Mouse (Mus musculus) right cerebral cortex, postnatal 4 days (tissue): ENCODE measurements at regions not wholly inside any gene's neighbourhood (a gene's known extent, or its start where the extent isn't known, plus 50 kb on each side); places are given as distances from the start of the nearest gene placed in this dataset.

Experiments used
- DNase-seq: peaks from one replicate; pipeline ENCODE4 v3.0.0-alpha.2; 2022

- no peak for DNase-seq
Measured at GRCm38 (mm10) chr11:45679293-45679673, 172.6 kb upstream of the Clint1 start.

DNA sequence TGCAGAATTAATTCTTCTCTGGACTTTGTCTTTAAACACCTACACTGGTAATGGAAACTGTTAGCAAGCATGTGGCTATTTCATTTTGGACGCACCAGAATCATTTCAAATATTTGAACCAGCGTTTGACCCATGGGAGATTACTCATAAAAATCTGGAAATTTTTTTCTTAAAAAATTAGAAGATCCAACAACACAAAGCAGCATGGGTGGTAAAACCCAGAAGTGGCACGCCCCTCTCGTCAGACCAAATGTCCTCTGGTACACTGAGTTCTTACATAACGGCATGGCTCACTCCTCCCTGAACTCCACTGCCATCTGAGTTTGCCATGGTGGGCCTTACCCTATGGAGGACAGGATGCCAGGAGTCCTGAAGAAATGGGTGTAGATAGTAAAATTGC is 166.3 kb upstream of the Clint1 start:
- DNase-seq: no peak

DNA sequence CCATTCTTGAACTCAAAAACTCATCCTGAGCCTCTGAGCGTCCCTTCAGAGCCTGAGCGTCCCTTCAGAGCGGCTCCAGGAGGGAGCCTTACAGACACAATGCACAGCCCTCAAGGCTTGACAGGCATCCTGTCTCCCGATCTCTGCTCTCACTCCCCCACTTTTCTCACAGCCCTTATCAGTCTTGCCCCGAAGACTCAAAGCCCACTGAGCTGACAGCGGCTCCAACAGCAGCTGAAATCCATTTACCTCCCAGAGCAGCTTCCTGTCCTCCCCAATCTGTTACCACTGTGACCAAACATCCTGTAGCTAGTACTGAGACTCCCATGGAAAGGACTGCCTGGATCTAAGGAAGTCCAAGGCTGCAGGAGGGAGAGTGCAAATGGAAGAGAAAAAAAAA is 158.6 kb upstream of the Clint1 start:
- no peak for DNase-seq

GRCm38 (mm10) chr11:45701506-45701905 is 150.3 kb upstream of the Clint1 start:
- no peak for DNase-seq

- DNase-seq: no peak
Measured at GRCm38 (mm10) chr11:45702916-45703315, 148.9 kb upstream of the Clint1 start.

- DNase-seq: no peak
Measured at GRCm38 (mm10) chr11:45704411-45704810, 147.4 kb upstream of the Clint1 start.

DNA sequence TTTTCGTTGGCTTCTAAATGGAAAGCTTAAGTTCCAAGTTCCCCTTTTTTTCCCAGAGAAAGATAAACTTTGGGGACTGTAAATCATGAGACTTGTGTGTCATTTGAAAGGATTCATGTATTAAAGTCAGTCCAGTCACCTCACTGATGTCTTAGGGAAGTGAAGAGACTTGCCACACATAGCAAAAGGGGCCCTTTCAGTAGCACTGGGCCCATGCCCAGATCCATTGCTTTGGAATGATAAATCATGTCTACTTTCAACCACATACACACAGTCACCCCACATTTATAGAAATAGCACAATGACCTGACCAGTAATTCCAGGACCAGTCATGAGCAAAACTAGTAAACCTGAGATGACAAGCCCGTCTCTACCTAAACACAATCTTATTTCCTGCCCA is 133.2 kb upstream of the Clint1 start:
- no peak for DNase-seq

DNA sequence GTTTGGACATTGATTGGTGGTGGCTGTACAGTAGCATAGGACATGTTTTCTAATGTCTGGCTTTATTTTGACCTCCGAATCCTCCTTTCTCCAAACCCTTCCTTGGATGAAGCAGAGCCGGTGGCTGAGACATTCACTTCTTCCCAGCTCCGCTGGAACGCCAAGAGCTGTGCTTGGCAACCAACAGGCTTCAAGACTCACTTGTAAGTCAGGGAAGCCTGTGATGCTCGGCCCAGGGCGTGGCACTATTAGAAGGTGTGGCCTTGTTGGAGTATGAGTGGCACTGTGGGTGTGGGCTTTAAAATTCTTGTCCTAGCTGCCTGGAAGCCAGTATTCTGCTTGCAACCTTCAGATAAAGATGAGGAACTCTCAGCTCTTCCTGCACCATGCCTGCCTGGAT is 132.0 kb upstream of the Clint1 start:
- DNase-seq: no peak

GRCm38 (mm10) chr11:45736561-45736960 is 115.3 kb upstream of the Clint1 start:
- DNase-seq: peak; percentile 11

DNA sequence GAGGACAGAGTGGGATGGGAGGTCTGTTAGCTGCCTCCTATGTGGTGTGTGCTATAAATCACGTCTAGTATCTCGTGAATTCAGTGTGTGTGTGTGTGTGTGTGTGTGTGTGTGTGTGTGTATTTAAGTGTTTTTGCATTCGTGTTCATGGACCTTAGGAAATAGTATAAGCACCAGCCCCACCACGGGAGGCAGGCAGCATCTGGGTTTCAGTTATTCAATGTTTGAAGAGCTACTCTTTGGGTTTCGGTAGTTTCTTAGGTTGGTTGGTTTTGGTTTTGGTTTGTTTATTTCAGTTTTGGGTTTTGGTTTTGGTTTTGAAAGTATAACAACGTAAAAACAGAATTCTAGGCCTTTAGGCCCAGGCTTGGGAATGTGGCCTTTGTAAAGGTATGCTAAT is 113.5 kb upstream of the Clint1 start:
- no peak for DNase-seq

DNA sequence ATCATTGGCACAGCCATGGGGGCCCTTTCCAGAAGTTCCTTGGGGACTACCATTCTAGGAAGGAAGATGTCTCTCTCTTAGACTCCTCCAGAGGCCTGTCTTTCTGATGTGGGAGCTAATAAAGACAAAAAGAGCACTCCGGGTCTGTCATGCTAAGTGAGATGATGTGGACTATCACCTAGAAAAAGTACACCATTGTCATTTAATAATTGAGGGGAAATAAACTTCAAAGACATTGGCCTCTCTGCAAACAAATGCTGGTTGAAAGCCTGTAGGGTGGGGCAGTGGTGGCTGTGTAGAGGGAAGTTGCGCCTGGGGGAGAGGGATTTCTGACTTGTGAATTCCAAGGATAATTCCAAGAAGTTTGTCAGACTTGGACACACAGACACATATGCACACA is 105.9 kb upstream of the Clint1 start:
- DNase-seq: no peak

DNA sequence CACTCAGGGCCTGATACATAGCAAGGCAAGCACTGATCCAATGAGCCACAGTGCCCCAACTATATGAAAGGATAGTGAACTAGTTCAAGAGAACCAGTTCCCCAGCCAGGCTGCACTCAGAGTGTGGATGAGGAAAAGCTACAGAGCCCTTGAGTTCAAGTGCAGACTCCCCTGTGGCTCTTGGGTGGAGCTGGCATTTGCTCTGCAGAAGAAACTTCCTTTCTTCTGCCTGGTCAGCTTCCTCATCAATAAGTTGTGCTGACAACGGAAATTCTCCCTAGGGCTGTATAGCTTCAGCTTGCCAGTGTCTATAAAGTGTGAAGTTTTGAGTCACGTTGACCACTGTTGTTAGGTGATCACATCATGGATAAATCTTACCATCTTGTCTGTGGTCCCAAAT is 101.6 kb upstream of the Clint1 start:
- DNase-seq: no peak

DNA sequence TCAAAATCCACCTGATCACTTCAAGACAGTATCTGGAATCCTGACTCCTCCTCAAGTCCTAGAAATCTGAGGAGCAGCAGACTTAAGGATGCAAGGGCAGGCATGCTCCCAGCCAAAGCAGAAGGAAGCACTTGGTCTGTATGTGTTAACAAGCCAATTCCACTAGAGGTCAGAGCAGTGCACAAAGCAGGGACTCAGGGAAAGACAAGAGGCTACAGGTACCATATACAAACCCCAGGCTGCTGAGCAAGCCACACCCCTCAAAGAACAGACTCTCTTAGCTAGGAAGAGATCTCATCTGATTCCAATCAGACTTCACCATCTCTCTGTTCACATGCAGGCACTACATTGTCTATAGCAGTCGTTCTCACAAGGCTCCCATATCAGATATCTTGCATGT is 99.6 kb upstream of the Clint1 start:
- no peak for DNase-seq

DNA sequence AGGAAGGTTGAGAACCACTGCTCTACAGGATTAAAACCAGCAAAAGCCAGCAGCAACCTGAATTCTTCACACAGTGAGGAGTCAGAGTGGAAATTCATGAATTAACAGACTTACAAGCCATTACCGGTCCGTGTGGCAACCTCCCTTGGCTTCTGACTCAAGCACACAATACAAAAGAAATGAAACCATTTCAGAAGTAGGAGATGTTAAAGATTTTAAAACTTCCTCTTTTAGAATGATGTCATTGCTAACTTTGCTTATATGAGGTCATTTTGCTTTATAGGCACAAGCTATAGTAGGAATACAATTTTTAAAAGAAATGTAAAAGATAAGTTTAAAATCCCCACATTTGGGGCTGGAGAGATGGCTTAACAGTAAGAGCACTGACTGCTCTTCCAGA is 99.1 kb upstream of the Clint1 start:
- no peak for DNase-seq

DNA sequence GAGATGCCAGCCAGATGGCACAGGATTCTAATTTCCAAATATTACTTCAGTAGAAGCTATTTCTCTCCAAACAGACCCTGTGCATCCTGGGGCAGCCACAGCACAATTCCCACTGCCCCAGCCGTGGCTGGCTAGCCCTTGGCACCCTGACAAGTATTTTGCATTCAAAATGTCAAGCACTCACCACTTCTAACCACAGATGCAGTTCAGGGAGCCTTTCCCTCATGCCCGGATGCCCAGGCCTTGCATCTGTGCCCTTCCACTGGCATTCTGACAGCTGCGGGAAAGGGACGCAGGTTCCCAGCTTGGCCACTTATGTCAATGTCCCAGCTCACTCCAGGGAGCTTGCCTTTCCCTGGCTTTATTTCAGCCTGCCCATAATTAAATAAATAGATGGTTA is 84.8 kb upstream of the Clint1 start:
- DNase-seq: peak; percentile 5

DNA sequence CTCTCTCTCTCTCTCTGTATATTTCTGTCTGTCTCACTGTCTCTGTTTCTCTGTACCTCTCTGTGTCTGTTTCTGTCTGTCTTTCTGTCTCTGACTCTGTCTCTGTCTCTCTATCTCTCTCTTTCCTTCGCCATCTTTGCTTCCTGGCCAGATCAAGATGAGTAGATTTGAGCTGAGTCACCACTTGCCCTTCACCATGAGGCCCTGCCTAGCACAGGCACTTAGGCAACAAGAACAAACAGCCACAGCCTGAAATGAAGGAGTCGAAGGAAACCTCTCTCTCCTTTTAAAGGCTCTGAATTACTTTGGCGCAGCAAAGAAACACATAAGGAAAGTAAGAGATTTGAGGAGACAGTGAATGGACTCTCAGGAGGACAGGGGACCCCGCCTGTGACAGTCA is 69.4 kb upstream of the Clint1 start:
- DNase-seq: no peak

DNA sequence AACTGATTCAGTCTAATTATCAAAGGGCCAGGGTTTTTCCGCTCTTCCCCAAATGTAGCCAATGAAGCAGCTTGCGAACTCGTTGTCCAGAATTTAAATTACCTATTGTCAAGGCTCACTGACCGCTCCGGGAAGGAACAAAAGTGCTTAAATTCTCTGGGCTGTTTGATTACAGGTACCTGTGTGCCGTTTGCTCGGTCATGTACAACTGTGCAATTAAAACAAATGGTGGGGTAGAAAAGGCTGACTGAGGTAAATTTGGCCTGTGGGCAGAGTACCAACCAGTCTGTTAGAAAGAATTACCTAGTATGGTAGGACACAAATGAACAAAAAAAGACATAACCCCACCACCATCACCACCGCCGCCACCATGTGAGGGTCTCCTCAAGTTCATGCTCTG is 66.0 kb upstream of the Clint1 start:
- no peak for DNase-seq

GRCm38 (mm10) chr11:45787408-45787807 is 64.4 kb upstream of the Clint1 start:
- no peak for DNase-seq

DNA sequence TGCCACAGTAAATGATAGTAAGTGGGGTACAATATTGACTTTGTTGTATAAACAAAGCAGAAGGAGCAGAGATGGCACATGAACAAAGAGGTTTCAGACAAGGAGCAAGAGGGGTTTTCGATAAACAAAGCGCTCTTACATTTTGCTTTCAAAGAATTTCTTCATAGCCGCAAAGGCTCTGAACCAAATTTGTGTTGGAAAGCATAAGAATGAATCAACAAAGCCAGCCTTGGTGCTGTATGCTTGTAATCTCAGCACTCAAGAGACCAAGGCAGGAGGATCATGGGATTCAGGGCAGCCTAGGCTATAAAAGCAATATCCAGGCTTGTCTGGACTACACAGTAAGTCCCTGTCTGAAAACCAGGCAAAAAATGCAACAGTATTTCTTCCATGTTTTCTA is 62.0 kb upstream of the Clint1 start:
- DNase-seq: no peak

DNA sequence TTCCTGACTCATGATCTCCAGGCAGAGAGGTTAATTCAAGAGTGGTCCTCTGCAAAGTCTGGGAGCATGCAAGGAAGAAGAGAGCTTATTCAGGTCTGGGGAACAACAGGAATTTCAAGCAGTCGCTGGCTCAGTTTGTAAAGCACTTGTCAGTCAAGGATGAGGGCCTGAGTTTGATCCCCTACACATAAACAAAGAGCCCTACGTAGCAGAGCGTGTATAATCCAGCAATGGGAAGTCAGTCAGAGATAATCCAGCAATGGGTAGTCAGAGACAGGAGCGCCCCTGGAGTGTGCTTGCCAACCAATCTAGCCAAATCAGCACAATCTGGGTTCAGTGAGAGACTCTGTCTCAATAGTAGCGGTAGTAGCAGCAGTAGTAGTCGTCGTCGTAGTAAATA is 61.3 kb upstream of the Clint1 start:
- DNase-seq: no peak

- DNase-seq: no peak
Measured at GRCm38 (mm10) chr11:45791696-45792095, 60.2 kb upstream of the Clint1 start.

DNA sequence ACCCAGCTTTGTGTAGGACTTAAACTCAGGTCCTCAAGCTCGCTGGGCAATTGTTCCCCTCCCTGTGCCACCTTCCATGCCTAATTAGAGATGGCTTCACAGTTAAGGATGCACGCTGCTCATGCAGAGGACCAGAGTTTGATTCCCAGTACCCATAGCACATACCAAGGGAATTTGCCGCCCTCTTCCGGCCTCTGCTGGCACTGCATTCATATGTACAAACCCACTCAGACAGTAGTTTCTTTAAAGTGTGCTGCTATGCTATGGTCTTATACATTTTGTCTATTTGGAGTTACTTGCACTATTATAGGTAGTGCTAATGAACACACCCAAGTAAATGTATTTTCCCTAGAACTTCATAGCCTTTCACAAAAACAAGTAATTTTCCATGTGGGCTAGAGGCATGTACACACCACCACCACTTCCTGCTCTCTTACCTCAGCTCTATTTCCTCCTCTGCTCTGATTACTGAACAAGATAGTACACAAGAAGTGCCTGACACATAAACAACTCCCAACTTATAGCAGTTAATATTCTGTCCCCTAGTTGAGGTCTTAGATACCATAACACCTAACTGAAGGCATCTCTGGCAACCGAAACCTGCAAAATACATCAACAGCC is 57.4 kb upstream of the Clint1 start:
- DNase-seq: no peak

DNA sequence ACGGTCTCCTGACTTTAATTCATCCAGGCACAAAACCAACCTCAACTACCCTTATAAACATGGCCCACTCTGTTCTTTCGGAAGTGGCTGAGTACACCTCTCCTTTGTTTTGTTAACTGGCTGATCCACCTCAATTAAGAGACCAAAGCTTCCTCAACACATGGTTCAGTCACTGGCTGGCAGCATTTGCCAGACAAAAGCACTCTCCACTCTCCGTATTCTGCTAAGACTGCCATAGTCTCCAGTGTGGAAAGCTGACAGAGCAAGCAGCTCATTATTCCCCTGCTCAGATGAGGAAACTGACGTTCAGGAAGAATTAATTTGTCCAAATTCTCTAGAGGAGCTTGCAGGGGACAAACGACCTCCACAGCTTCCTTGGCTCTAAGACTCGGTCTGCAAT is 56.5 kb upstream of the Clint1 start:
- no peak for DNase-seq

- peak; percentile 50 for DNase-seq
Measured at GRCm38 (mm10) chr11:45795731-45796130, 56.1 kb upstream of the Clint1 start.

- DNase-seq: no peak
Measured at GRCm38 (mm10) chr11:45799732-45800386, 52.0 kb upstream of the Clint1 start.
